8 mouse cellular contexts compared by ENCODE assay signal in the genomic region with DNA sequence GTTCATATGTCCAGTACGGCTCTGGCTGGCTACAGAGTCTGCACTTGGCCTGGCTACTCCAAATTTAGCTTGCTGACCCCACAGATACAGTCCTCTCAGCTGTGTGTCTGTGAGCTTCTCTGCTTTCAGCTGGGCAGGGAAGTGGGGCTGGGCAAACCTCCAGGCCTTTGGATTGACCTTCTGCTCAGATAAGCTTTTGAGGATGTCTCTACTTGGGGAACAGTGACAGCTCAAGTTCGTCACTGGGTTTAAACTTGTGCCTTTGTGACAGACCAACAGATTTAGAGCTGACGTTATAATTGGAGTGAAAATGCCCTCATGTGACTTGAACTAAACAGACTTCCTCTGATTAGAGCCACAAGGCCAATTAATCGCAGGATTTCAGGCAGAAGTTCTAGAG.
A peak's percentile ranks its signal among the peaks of the same experiment; 100 is the strongest.
DNase-seq lines count a peak whose midpoint lies in the region; ATAC-seq lines count a peak whose summit lies in the region.

No protein-coding gene starts in this region.

- H3K27me3 ChIP-seq in forebrain, embryonic 14.5 days (replicated peaks; ENCODE audit: control insufficient read depth, insufficient read depth, low read length): no peaks in the 10 kb centered on the region
- no peaks in the 10 kb centered on the region for H3K27me3 ChIP-seq in forebrain, embryonic 13.5 days
- no peaks in the 10 kb centered on the region for H3K27me3 ChIP-seq in heart, embryonic 16.5 days (ENCODE audit: control insufficient read depth, insufficient read depth, low read length)

- peaks cover 30% of the 10 kb centered on the region for H3K4me1 ChIP-seq in forebrain, embryonic 14.5 days (ENCODE audit: control insufficient read depth, insufficient read depth, low read length)
- peaks cover 35% of the 10 kb centered on the region for H3K4me1 ChIP-seq in forebrain, embryonic 13.5 days
- H3K4me1 ChIP-seq in heart, embryonic 16.5 days (ENCODE audit: control insufficient read depth, insufficient read depth, low read length): peaks cover 26% of the 10 kb centered on the region

- no peak overlapping the region for H3K4me2 ChIP-seq in forebrain, embryonic 14.5 days (ENCODE audit: low read length)
- no peak overlapping the region for H3K4me2 ChIP-seq in forebrain, embryonic 13.5 days
- H3K4me2 ChIP-seq in heart, embryonic 16.5 days (ENCODE audit: low read depth, low read length): peak overlapping the region; percentile 7; the same call in 1 of the 2 replicates

- no peak for ATAC-seq in forebrain, embryonic 14.5 days
- ATAC-seq in forebrain, embryonic 13.5 days: no peak
- peak; percentile 74 for ATAC-seq in heart, embryonic 16.5 days (replicated peaks; ENCODE audit: extremely low read depth, insufficient read depth, low FRiP score)

- 54% methylated on average over 4 of the region's 4 CpGs for WGBS in forebrain, embryonic 14.5 days
- WGBS in forebrain, embryonic 13.5 days: 73% methylated on average over 4 of the region's 4 CpGs
- WGBS in heart, embryonic 16.5 days: 24% methylated on average over 4 of the region's 4 CpGs

- H3K27ac ChIP-seq in forebrain, embryonic 14.5 days (ENCODE audit: low read depth, low read length): no peak overlapping the region
- H3K27ac ChIP-seq in forebrain, embryonic 13.5 days: no peak overlapping the region
- H3K27ac ChIP-seq in heart, embryonic 16.5 days (ENCODE audit: low read length): peak overlapping the region; percentile 77

- H3K9me3 ChIP-seq in forebrain, embryonic 14.5 days (replicated peaks; ENCODE audit: control insufficient read depth, low read length): no peaks in the 10 kb centered on the region
- no peaks in the 10 kb centered on the region for H3K9me3 ChIP-seq in forebrain, embryonic 13.5 days (replicated peaks)
- H3K9me3 ChIP-seq in heart, embryonic 16.5 days (replicated peaks; ENCODE audit: control insufficient read depth, low read length): no peaks in the 10 kb centered on the region

- no peaks in the 10 kb centered on the region for H3K36me3 ChIP-seq in forebrain, embryonic 14.5 days (ENCODE audit: control insufficient read depth, insufficient read depth, low read length)
- no peaks in the 10 kb centered on the region for H3K36me3 ChIP-seq in forebrain, embryonic 13.5 days (ENCODE audit: poor library complexity, severe bottlenecking)
- H3K36me3 ChIP-seq in heart, embryonic 16.5 days (ENCODE audit: control insufficient read depth, insufficient read depth): no peaks in the 10 kb centered on the region

- no peak overlapping the region for H3K4me3 ChIP-seq in forebrain, embryonic 14.5 days (ENCODE audit: low read depth, low read length)
- H3K4me3 ChIP-seq in forebrain, embryonic 13.5 days: no peak overlapping the region
- no peak overlapping the region for H3K4me3 ChIP-seq in heart, embryonic 16.5 days (ENCODE audit: low read length)

- DNase-seq in forebrain, embryonic 14.5 days (ENCODE audit: low spot score): peak; percentile 11
- peak; percentile 55 to 63 for DNase-seq in right cerebral cortex, postnatal 10 days (ENCODE audit: low spot score in 2 of 2)
- DNase-seq in right cerebral cortex, adult 18-20 months: no peak
- peak; percentile 83 for DNase-seq in retina, postnatal 1 day
- DNase-seq in urinary bladder, postnatal 4 days (ENCODE audit: low spot score in 2 of 2): no peak
- DNase-seq in spleen, adult 12 weeks (ENCODE audit: low spot score): no peak

- H3K9ac ChIP-seq in forebrain, embryonic 14.5 days (ENCODE audit: low read length): no peak overlapping the region
- no peak overlapping the region for H3K9ac ChIP-seq in forebrain, embryonic 13.5 days
- peak overlapping the region; percentile 15 for H3K9ac ChIP-seq in heart, embryonic 16.5 days (ENCODE audit: low read length)

Comparison
In these comparisons a context has a peak if more than half of its experiments do, and no peak if none do; other contexts are left out.
1. DNase-seq: peak in forebrain, embryonic 14.5 days (single experiment), right cerebral cortex, postnatal 10 days (2 of 2) and retina, postnatal 1 day (single experiment); none in right cerebral cortex, adult 18-20 months (single experiment), urinary bladder, postnatal 4 days (0 of 2) and spleen, adult 12 weeks (single experiment).